Mouse (Mus musculus) hindbrain, postnatal 0 days (tissue): ENCODE measurements around the gene Nt5dc1. TPM values are rescaled to one million over a fixed set of nuclear protein-coding genes. Genes with fewer than 3 reads are reported as not detected.

Experiments used
- ATAC-seq: fragments of 200-750 bp; cut with Nextera tagmentation; 2 replicates; pipeline ENCODE4 v1.8.0; 2017; ENCODE audit warnings: mild to moderate bottlenecking, moderate TSS enrichment, moderate library complexity
- DNase-seq: peaks from one replicate; pipeline ENCODE4 v3.0.0-alpha.2; 2015; ENCODE audit warnings: low spot score
- H3K27ac ChIP-seq: fragments of 300-500 bp; sonication (generic); 2 replicates; pipeline ENCODE4 v1.5.1; 2014; ENCODE audit warnings: mild to moderate bottlenecking
- H3K27me3 ChIP-seq: fragments of 300-500 bp; sonication (generic); 2 replicates; pipeline ENCODE4 v1.6.1; 2014; ENCODE audit warnings: low read length, mixed read lengths; ENCODE audit not compliant: insufficient read depth
- H3K36me3 ChIP-seq: fragments of 300-500 bp; sonication (generic); 2 replicates; pipeline ENCODE4 v1.6.1; 2014; ENCODE audit warnings: low read length, mixed read lengths; ENCODE audit not compliant: insufficient read depth
- H3K4me1 ChIP-seq: fragments of 300-500 bp; sonication (generic); 2 replicates; pipeline ENCODE4 v1.6.1; 2014; ENCODE audit warnings: antibody characterized with exemption, low read length, mixed read lengths; ENCODE audit not compliant: insufficient read depth
- H3K4me2 ChIP-seq: fragments of 300-500 bp; sonication (generic); 2 replicates; pipeline ENCODE4 v1.6.1; 2014; ENCODE audit warnings: low read depth, mild to moderate bottlenecking, low read length, moderate library complexity, mixed read lengths
- H3K4me3 ChIP-seq: fragments of 300-500 bp; sonication (generic); 2 replicates; pipeline ENCODE4 v1.5.1; 2014; ENCODE audit warnings: low read length
- H3K9ac ChIP-seq: fragments of 300-500 bp; sonication (generic); replicated peaks from 2 replicates; pipeline ENCODE4 v1.6.1; 2014; ENCODE audit warnings: mild to moderate bottlenecking, low read length, moderate library complexity, mixed read lengths
- H3K9me3 ChIP-seq: fragments of 300-500 bp; sonication (generic); 2 replicates; pipeline ENCODE4 v1.6.1; 2016; ENCODE audit warnings: low read length, mixed read lengths
- CTCF ChIP-seq: IDR thresholded peaks from 2 replicates; pipeline ENCODE4 v1.5.1; 2016; ENCODE audit warnings: antibody characterized with exemption, control low read depth, low read depth
- WGBS: fragments of 180-500 bp; shearing (Covaris S2); extraction: QIAGEN DNeasy Blood & Tissue Kit; methylation state at CpG from one replicate; pipeline ENCODE4 v1.1.7; 2014; 5-methylcytosine and 5-hydroxymethylcytosine counted together
- polyA plus RNA-seq: library from polyadenylated mRNA; unstranded; fragments of >200 nt; fragmentation: Nextera tagmentation; extraction: Ambion mirVana; gene quantifications from 2 replicates; pipeline ENCODE4 v1.2.1, GENCODE M21; 2015
- total RNA-seq: library from RNA; depleted of rRNA; stranded (reverse); fragments of >200 nt; gene quantifications from 2 replicates; pipeline ENCODE4 v1.2.3, GENCODE M21; 2014

The Nt5dc1 gene
- total and polyA plus RNA-seq, 2 experiments from 2014 or later: 2.0 to 3.9 TPM

DNA sequence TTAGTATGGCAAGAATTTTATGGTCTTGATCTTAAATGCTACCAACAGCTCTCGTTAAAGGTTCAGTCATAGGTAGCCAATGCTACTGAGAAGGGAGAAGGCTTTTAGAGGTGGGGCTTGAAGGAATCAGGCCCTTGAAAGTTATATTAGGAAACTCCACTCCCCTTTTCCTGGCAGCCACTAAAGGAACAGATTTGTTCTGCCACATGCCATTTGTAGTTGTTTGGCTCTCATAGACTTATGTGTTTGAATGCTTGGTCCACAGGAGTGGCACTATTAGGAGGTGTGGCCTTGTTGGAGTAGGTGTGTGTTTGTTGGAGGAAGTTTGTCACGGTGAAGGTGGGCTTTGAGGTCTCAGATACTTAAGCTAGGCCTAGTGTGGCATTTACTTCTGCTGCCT, 97.5 kb downstream of the Nt5dc1 start:
- H3K27ac ChIP-seq: no peak overlapping the region
- ATAC-seq: no peak
- 87% methylated on average over 2 of the region's 2 CpGs for WGBS

DNA sequence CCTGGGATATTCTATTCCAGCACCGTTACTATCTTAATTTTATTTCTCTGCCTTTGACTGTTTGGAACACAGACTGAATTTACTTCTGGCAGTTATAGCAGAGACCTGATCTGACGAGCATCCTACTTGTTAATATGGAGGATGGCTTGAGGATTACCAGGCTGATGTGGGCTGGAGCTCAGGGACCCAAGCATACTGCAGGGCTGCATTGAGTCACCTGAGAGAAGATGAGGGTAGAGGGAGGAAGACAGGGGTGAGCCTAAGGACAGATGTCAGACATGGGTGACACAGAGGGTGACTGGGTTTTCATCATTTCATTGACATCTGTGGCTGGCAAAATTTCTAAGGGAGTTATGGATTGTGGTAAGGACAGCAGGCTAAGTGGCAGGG, 101.1 kb downstream of the Nt5dc1 start:
- peak overlapping the region; percentile 84 for H3K27ac ChIP-seq
- H3K4me2 ChIP-seq: peak overlapping the region; percentile 48
- 13% methylated on average over 2 of the region's 2 CpGs for WGBS
- H3K4me3 ChIP-seq: no peak overlapping the region
- ATAC-seq: peak; percentile 64; the same call in 1 of the 2 replicates
- no peak overlapping the region; the same call in 1 of the 2 replicates for H3K9ac ChIP-seq
- TF ChIP-seq CTCF: no peak
- H3K9me3 ChIP-seq: no peaks in the 10 kb centered on the region
- DNase-seq: no peak
- H3K36me3 ChIP-seq: no peaks in the 10 kb centered on the region
- H3K4me1 ChIP-seq: peaks cover 7% of the 10 kb centered on the region; the same call in 1 of the 2 replicates
- H3K27me3 ChIP-seq: no peaks in the 10 kb centered on the region

More for the DNA sequence above, 97.5 kb downstream of the Nt5dc1 start:
- Histone ChIP-seq H3K4me2 (no peak overlapping the region), H3K9me3 (no peaks in the 10 kb centered on the region), H3K36me3 (no peaks in the 10 kb centered on the region), H3K9ac (no peak overlapping the region), H3K4me1 (peaks cover 7% of the 10 kb centered on the region; the same call in 1 of the 2 replicates), H3K4me3 (no peak overlapping the region), H3K27me3 (no peaks in the 10 kb centered on the region)
- no peak for DNase-seq
- no peak for TF ChIP-seq CTCF

DNA sequence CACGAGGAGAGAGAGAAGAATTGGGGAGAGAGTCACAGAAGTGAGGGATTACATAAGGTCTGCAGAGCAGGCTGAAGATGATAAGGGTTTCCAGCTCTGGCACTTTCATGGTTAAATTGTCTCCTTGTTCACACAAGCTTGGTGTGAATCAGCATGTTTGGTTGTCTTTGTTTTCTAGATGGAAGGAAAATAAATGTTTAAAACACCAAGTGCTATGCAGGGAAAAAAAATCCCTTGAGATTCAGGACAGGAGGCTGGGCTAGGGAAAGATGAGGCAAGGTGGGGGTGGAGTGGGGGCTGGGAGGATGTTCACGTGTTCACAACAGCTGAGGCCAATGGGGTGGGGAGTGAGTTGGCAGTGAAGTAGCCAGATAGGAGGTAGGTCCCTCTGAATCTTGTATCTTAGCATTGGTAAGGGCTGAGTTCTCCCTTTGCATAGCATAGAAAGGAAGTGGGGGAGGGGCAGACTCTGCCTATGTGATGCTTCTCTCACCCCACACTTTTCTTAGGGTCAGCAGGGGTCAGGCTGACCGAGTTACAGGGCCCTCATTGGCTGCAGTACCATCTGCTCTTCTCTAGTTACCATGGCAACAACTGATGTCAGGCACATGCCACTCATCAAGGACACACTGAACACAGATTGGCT, 101.7 kb downstream of the Nt5dc1 start:
- Histone ChIP-seq H3K4me2 (peak overlapping the region; percentile 48), H3K9me3 (no peaks in the 10 kb centered on the region), H3K4me3 (peak overlapping the region; percentile 23), H3K27me3 (no peaks in the 10 kb centered on the region), H3K36me3 (no peaks in the 10 kb centered on the region), H3K9ac (0 out of 2 replicates have a peak overlapping the region, but pooled peaks have one; percentile 25), H3K27ac (peak overlapping the region; percentile 84), H3K4me1 (peaks cover 7% of the 10 kb centered on the region; the same call in 1 of the 2 replicates)
- DNase-seq (peak; percentile 90), ATAC-seq (peak; percentile 97)
- no peak for TF ChIP-seq CTCF
- WGBS: 4% methylated on average over 3 of the region's 3 CpGs

DNA sequence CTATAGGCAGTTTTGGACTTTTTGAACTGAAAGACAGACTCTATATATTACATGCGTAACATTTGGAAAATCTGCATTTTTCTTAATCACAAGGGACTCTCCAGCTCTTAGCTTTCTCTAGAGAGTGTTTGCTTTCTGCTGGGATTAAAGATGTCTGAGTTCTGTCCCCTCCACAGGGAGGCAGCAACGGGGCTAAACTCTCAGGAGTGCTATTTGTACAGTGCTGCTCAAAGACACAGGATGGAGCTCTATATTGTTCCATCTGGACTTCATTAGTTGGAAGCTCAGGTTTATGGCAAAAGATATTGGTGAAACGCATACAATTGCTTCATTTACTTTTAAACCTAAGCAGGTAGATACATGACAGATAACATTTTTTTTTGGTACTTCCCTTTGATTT, 105.8 kb downstream of the Nt5dc1 start:
- DNase-seq: no peak
- peaks cover 7% of the 10 kb centered on the region; the same call in 1 of the 2 replicates for H3K4me1 ChIP-seq
- H3K27me3 ChIP-seq: no peaks in the 10 kb centered on the region
- H3K4me3 ChIP-seq: no peak overlapping the region
- TF ChIP-seq CTCF: no peak
- H3K36me3 ChIP-seq: no peaks in the 10 kb centered on the region
- no peak overlapping the region for H3K4me2 ChIP-seq
- no peak for ATAC-seq
- no peak overlapping the region for H3K27ac ChIP-seq
- H3K9ac ChIP-seq: no peak overlapping the region
- H3K9me3 ChIP-seq: no peaks in the 10 kb centered on the region
- 79% methylated on average over 3 of the region's 3 CpGs for WGBS

DNA sequence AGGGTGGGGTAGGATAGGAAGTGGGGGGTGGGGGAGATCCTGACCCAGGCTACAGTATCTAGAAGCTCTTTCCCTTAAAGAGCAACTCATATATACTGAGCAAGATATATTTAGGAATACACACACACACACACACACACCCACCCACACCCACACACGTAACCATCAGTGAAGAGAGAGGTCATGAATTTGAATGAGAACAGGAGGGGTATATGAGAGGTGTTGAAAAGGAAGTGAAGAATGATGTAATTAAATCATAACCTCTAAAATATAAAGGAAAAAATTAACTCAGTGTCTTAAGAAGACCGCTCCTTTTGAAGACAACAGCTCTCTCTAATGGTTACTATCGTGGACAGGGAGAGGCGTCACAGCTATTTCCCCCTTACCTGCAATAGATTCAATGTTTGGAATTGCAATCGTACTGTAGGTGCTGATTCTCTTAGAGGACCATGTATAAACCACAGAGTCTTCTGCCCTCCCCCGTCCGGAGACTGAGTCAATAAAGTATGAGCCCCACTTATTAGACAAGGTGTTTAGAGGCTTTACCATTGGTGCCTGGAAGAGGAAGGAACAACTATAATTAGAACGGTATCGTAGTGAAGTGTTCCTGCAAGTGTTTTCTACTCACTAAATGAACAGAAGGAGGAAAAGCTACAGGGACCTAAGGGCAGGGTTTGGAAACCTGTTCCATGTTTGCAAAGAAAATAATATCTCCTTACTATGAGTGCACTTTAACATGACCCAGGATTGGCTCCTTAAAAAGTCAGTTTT, 108.3 kb downstream of the Nt5dc1 start:
- no peaks in the 10 kb centered on the region for H3K9me3 ChIP-seq
- DNase-seq: no peak
- no peak overlapping the region for H3K27ac ChIP-seq
- no peak for ATAC-seq
- 91% methylated on average over 9 of the region's 9 CpGs for WGBS
- H3K4me3 ChIP-seq: no peak overlapping the region
- H3K36me3 ChIP-seq: no peaks in the 10 kb centered on the region
- no peaks in the 10 kb centered on the region for H3K27me3 ChIP-seq
- TF ChIP-seq CTCF: no peak
- no peak overlapping the region for H3K9ac ChIP-seq
- H3K4me1 ChIP-seq: no peaks in the 10 kb centered on the region
- H3K4me2 ChIP-seq: no peak overlapping the region

DNA sequence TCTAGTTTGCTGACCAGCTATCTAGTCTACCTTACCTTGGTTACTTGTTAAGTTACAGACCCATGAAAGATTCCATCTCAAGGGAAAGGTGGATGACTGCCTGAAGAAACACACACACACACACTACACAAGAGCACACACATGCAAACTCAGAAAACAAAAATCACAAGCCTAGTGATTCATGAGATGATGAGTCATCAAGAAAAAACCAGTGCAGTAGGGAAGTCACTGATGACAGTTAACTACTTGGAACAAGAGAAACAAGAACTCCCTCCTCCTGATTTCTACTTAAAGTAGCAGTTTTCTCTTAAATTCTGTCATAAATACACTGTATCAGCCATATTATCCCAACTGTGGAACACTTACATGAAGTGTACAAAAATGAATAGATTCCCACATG, 111.3 kb downstream of the Nt5dc1 start:
- H3K4me3 ChIP-seq: no peak overlapping the region
- H3K4me1 ChIP-seq: no peaks in the 10 kb centered on the region
- H3K9me3 ChIP-seq: no peaks in the 10 kb centered on the region
- H3K27ac ChIP-seq: no peak overlapping the region
- H3K36me3 ChIP-seq: no peaks in the 10 kb centered on the region
- H3K27me3 ChIP-seq: no peaks in the 10 kb centered on the region
- ATAC-seq (no peak), DNase-seq (no peak)
- H3K4me2 ChIP-seq: no peak overlapping the region
- TF ChIP-seq CTCF: no peak
- H3K9ac ChIP-seq: no peak overlapping the region
